Mouse (Mus musculus): ENCODE measurements around the gene Ppargc1a.

Ppargc1a gene

DNA sequence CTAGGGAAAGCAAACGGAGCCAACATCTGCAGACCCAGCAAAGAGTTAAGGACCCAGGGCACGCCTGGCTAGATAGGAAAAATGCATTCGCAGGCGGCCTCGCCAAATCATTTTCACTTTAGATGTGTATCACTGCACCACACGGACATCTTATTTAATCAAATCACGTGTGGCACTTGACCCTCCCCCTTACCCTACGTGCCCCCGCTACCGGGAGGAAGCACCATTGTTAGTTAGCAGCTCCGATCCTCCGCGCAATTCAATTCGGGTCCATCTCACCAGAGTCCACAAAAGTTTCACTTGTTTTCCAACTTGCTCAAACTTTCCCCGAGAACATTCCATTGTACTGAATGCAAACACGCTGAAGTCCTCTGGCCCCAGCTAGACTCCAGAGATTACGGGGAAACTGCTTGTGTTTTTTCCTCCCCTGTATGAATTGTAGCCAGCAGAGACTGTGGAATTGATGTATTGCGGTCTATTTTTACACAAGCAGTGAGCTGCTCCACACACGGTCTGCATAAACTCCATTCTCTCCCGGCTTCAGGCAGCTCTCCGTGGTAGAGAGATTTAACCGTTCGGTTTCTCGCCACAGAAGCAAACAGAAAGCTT, 14.9 kb downstream of the Ppargc1a start:
- DNase-seq = peak; percentile 25

DNA sequence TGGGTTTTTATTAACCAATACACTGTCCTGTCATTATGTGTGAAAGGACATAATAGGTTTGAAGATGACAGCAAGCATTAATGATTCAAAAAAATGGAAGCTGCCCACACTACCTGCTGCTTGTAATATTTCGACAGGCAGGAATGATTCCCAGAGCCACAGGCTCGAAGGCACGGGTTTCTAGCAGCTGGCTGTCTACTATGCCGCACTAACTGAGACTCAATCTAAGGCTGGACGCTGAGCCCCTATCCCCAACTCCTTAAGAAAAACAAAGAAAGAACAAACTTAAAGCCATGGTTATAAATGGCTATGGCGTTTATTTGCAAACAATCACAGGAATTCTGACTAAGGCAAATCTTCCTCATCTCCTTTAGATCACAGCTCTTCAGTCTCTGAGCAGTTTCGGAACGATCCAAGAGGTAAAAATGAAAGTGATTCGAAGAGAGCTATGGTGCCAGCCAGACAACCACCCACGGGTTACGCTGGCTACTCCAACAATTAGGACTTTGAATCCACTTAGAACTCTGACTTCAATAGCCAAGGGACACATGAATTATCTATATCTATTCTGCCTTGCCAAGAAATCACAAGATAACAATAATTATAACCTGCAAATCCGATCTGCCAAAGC, 15.6 kb downstream of the Ppargc1a start:
- no peak for DNase-seq

- DNase-seq = no peak
Observed at GRCm38 (mm10) chr5:51547442-51548035, 20.0 kb downstream of the Ppargc1a start.

- no peak for DNase-seq
Observed at GRCm38 (mm10) chr5:51546817-51547216, 20.7 kb downstream of the Ppargc1a start.

- DNase-seq = peak; percentile 11
Observed at GRCm38 (mm10) chr5:51545133-51546049, 22.1 kb downstream of the Ppargc1a start.

- DNase-seq = no peak
Observed at GRCm38 (mm10) chr5:51544141-51544735, 23.3 kb downstream of the Ppargc1a start.

- DNase-seq = no peak
Observed at GRCm38 (mm10) chr5:51541557-51541956, 26.0 kb downstream of the Ppargc1a start.

DNA sequence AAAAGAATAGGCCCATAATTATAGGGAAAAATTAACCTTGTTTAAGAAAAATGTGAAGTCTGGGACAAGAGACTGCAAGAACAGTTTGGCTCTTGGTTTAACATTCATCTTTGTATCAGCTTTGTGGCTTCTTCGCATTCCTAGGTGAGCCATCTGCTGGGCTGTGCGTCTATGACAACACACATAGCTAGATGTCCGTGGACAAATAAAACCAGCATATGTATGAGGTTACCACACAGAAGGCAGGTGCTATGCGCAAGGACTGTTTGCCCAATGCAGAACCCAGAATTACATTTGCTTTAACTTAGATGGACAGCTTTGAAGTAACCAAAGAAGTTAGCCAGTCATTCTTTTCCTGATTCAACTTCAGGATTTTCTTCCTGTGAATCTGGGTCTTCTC, 26.7 kb downstream of the Ppargc1a start:
- DNase-seq = no peak

GRCm38 (mm10) chr5:51539563-51539962, 28.0 kb downstream of the Ppargc1a start:
- no peak for DNase-seq

- no peak for DNase-seq
Observed at GRCm38 (mm10) chr5:51538319-51538718, 29.2 kb downstream of the Ppargc1a start.

DNA sequence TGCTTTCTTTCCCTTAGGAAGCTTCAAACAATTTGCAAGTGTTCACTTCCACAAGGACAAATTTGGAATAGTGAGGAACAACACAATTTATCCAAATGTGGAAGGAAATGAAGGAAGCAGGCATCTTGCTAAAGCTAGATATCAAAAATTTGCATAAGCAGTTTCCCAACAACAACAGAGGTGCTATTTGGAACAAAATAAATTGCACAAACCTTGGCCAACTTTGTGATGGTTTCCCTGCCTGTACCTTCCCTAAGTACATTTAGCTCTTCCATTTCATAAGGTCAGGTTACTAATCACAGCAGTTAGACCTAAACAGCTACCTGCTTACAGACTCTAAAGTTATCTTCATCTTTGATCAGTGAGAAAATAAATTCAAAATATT, 29.9 kb downstream of the Ppargc1a start:
- no peak for DNase-seq

DNA sequence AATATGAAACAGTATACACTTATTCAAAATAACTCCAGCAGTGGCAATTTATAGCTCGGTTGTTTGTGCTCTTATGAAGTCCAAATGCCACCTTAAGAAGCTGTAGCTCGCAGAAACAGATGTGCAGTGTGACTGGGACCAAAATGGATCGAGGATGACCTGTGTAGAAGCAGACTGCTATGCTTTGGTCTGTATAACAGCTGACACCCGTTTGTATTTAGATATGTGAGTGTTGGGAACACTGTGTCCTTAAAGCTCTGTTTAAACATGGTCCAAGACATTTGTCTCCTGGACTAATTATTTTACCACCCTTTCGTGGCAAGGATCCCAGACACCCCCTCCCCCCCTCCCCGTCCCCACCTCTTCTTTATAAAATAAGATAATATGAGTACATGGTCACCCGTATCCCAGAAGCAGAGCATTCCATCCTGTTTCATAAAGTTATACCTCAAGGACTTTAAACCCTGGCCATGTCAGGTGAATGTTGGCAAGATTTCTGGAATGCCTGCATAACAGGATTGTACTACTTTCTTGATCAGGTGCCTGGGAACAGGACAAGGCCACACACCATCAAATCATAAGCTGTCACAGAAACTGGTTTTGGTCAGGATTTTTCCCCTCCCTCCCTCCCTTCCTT, 30.4 kb downstream of the Ppargc1a start:
- no peak for DNase-seq

- DNase-seq = no peak
Observed at GRCm38 (mm10) chr5:51534456-51534855, 33.1 kb downstream of the Ppargc1a start.

GRCm38 (mm10) chr5:51531286-51531685, 36.2 kb downstream of the Ppargc1a start:
- no peak for DNase-seq

- no peak for DNase-seq
Observed at GRCm38 (mm10) chr5:51529444-51529843, 38.1 kb downstream of the Ppargc1a start.

DNA sequence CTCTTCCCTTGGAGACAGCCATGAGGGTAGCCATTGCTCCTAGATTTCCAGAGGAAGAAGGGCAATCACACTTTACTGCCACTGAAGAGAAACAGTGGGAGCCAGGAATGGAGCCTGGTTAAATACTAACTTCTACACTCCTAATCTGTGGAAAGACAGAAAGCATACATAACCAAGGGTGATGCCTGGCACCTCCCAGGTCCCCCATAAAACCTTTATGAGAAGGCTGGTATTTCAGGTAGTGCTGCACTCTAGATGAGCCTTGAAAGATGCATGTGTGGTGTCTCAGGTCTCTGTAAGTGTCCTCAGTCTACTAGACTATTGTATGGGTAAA, 39.4 kb downstream of the Ppargc1a start:
- no peak for DNase-seq

GRCm38 (mm10) chr5:51527498-51528164, 39.9 kb downstream of the Ppargc1a start:
- peak; percentile 30 for DNase-seq

- no peak for DNase-seq
Observed at GRCm38 (mm10) chr5:51525858-51526257, 41.7 kb downstream of the Ppargc1a start.

- DNase-seq = no peak
Observed at GRCm38 (mm10) chr5:51520807-51521206, 46.7 kb downstream of the Ppargc1a start.

DNA sequence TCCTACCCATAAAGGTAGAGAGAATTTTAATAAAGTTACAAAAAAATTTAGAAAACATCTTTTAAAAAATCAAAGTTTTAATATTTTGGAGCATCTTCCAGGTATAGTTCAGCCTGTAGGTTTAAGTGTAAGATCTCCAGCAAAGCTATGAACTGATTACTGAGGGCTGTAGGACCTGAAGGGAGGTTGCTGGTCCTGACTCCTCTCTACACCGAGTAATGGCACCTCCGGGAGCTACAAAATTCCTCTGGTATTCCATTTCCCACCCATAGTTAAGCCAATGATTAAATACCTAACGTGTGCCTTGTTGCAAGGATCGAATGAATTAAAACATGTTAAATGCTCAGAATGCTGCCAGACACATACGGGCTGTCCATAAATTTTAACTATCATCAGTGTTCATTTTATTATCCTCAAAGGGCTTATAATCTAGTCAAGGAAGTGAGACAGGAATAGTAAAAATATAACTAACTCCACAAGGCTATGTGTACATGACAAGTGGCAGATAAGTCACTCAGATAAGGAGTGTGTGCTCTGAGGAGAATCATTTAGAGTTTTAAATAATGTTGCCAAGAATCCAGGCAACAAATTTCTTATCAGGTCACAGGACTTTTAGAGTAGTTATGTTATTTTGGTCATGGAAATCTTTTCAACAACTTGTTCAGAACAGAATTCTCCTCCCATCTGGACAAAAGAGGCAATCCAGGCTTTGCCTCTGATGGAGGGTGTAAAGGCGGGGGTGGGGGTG, 49.9 kb downstream of the Ppargc1a start:
- DNase-seq = no peak

GRCm38 (mm10) chr5:51504654-51505053, 62.9 kb downstream of the Ppargc1a start:
- DNase-seq = no peak

Data from liver (tissue).